Mouse (Mus musculus): ENCODE data around the gene Hmg20a. TPM values are rescaled to one million over a fixed set of nuclear protein-coding genes. Genes with fewer than 3 reads are reported as not detected.

Gene Hmg20a
- polyA plus RNA-seq, 1 experiment = 61.3 TPM

DNA sequence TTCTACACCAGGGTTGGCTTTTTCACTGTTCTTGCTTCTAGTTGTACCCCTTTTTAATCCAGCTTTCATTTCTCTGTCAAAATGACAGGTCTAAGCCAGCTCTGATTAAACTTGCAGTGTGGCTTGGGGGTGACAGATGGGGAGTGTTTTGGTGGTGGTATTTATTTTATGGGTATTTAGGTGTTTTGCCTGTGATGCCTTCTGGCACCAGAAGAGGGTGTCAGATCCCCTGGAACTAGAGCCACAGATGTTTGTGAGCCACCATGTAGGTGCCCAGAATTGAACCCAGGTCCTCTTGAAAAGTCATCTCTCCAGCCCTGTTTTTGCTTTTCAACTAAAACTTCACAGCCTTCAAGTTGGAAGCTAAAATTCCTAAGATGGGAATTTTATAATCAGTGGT lies 4.1 kb upstream of the Hmg20a start:
- Histone ChIP-seq H3K4me1 (ENCODE audit: control insufficient read depth, insufficient read depth, low read length) (no peaks in the 10 kb centered on the region), H3K27ac (ENCODE audit: insufficient read depth, low read length) (no peak overlapping the region), H3K4me3 (ENCODE audit: insufficient read depth, low read length) (no peak overlapping the region)
- TF ChIP-seq POLR2A (IDR thresholded peaks at IDR 0.05; ENCODE audit: extremely low read depth, insufficient read depth, low read length) (no peak), CTCF (IDR thresholded peaks at IDR 0.05; ENCODE audit: extremely low read depth, insufficient read depth, low read length) (no peak)

DNA sequence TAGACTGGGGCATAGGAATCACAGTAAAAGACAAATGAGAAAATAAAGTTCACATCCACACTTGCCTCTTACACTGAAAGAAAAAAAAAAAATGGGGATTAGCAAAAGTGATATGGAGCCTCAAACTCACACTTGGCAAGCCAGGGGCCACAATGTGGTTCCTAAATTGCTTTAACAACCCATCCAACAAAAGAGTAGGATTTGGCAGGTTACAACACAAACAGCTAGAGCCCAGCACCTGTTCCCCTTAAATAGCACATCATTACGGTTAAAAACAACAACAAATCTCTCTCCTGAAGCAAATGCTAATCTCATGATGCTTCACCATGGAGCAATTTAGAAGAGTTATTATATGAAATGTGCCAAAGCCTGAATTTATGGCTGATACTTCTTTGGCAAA lies 3.0 kb upstream of the Hmg20a start:
- Histone ChIP-seq H3K27ac (ENCODE audit: insufficient read depth, low read length) (no peak overlapping the region), H3K4me3 (ENCODE audit: insufficient read depth, low read length) (no peak overlapping the region), H3K4me1 (ENCODE audit: control insufficient read depth, insufficient read depth, low read length) (no peaks in the 10 kb centered on the region)
- TF ChIP-seq CTCF (IDR thresholded peaks at IDR 0.05; ENCODE audit: extremely low read depth, insufficient read depth, low read length) = no peak
- TF ChIP-seq POLR2A (IDR thresholded peaks at IDR 0.05; ENCODE audit: extremely low read depth, insufficient read depth, low read length) = no peak

DNA sequence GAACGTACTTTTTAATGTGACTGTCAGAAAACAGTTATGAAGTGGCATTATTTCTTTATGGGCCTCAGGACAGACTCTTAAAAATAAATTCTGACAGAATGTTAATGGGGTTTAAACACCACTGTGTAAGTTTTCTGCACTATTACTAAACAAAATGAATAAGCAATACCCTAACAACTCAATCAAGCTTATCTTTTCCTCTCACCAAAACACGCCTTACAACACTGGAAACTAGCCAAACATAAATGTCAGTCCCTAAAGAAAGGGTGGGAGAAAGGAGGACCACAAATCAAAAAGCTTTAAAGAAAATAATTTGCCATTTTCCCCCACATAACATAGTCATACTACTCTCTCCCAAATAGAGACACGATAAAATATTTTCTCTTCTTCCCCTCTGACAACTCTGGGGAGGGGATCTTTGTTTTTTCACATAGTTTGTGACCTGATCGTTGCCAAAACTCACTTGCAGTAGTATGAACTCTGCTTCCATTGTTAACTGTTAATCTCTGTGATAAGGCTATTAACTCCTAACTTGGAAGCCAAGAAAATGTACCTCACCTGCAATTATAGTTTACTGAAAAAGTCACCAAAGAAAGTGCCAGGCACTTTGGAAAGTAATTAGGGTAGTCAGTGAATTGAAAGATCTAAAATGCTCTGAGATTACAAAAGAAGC lies 2.3 kb upstream of the Hmg20a start:
- TF ChIP-seq CTCF (IDR thresholded peaks at IDR 0.05; ENCODE audit: extremely low read depth, insufficient read depth, low read length) = no peak
- TF ChIP-seq POLR2A (IDR thresholded peaks at IDR 0.05; ENCODE audit: extremely low read depth, insufficient read depth, low read length) = no peak
- H3K4me3 ChIP-seq (ENCODE audit: insufficient read depth, low read length) = no peak overlapping the region; the same call in 1 of the 2 replicates

DNA sequence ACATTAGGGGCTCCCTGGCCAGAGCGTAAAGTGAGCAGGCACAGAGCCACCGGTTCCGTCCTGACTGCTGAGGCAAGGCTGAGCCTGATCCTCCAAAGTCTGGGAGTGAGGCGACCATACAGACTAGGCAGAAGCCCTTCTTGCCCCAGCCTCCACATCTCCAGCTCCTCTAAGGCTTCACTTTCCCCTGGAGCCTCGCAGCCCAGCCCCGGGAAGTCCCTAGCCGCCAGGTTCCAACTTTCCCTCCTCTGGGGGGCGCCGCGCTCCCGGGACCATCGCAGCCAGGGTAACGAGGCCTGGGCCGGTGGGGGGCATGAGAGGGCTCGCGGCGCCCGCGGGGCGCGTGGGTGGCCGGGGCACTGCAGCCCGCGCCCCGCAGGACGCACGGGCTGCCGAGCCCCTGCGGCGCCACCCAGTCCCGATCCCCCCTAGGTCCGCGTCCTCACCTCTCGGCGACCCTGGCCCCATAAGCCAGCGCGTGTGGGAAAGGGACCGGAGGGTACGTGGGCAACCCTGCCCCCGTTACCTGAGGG lies 928 bp upstream of the Hmg20a start:
- peaks cover 2% of the 10 kb centered on the region; the same call in 1 of the 2 replicates for H3K4me1 ChIP-seq (ENCODE audit: control insufficient read depth, insufficient read depth, low read length)
- peak overlapping the region; percentile 80 for H3K4me3 ChIP-seq (ENCODE audit: insufficient read depth, low read length)
- H3K27ac ChIP-seq (ENCODE audit: insufficient read depth, low read length) = peak overlapping the region; percentile 64
- TF ChIP-seq CTCF (IDR thresholded peaks at IDR 0.05; ENCODE audit: extremely low read depth, insufficient read depth, low read length) (no peak), POLR2A (IDR thresholded peaks at IDR 0.05; ENCODE audit: extremely low read depth, insufficient read depth, low read length) (no peak)

More for the DNA sequence above, 2.3 kb upstream of the Hmg20a start:
- Histone ChIP-seq H3K4me1 (ENCODE audit: control insufficient read depth, insufficient read depth, low read length) (no peaks in the 10 kb centered on the region; the same call in 1 of the 2 replicates), H3K27ac (ENCODE audit: insufficient read depth, low read length) (no peak overlapping the region)

DNA sequence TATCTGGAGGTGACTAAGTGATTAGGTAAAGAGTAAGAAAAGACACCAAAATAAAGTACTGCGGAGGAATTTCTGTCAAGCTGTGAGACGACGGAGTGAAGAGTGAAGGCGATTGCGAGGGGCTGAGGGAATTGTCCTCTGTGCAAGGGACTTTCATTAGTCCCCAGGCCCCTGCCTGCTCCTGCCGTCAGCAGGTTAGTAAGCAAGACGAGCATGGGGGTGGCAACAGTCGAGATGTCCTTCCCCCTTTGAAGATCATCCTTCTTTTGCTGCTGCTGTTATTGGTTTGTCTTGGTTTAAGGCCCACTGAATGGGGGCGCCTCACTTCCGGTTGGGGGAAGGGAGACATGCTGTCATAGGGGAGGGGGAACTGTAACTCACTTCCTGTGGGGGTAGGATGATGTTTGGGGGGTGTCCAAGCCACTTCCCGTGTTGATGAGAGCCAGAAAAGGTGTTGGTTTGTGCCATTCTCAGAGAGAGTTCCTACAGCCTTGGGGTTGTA lies 380 bp downstream of the Hmg20a start:
- TF ChIP-seq CTCF (IDR thresholded peaks at IDR 0.05; ENCODE audit: extremely low read depth, insufficient read depth, low read length) (no peak), POLR2A (IDR thresholded peaks at IDR 0.05; ENCODE audit: extremely low read depth, insufficient read depth, low read length) (peak; percentile 73; the same call in 1 of the 2 replicates)
- Histone ChIP-seq H3K4me3 (ENCODE audit: insufficient read depth, low read length) (peak overlapping the region; percentile 80), H3K27ac (ENCODE audit: insufficient read depth, low read length) (peak overlapping the region; percentile 92), H3K4me1 (ENCODE audit: control insufficient read depth, insufficient read depth, low read length) (peaks cover 4% of the 10 kb centered on the region; the same call in 1 of the 2 replicates)

DNA sequence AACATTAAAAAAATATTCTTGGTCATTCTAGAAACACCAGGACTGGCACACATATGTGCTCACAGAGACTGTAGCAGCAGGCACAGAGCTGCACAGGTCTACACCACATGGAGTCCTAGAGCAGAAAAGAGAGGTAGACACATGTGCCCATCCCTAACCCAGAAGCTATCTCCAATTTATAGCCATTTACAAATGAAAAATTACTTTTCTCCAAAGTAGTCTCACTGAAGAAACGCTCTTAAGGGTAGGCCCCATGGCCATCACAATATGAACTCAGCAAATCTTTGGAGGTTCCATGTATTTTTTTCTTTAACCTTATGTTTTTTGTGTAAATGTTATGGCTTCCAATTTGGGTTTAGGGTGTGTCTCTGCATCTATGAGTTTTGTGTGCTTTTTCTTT lies 1.8 kb downstream of the Hmg20a start:
- H3K4me1 ChIP-seq (ENCODE audit: control insufficient read depth, insufficient read depth, low read length) = peaks cover 5% of the 10 kb centered on the region; the same call in 1 of the 2 replicates
- no peak overlapping the region for H3K27ac ChIP-seq (ENCODE audit: insufficient read depth, low read length)
- TF ChIP-seq POLR2A (IDR thresholded peaks at IDR 0.05; ENCODE audit: extremely low read depth, insufficient read depth, low read length) = no peak
- no peak for TF ChIP-seq CTCF (IDR thresholded peaks at IDR 0.05; ENCODE audit: extremely low read depth, insufficient read depth, low read length)
- H3K4me3 ChIP-seq (ENCODE audit: insufficient read depth, low read length) = peak overlapping the region; percentile 80; the same call in 1 of the 2 replicates

DNA sequence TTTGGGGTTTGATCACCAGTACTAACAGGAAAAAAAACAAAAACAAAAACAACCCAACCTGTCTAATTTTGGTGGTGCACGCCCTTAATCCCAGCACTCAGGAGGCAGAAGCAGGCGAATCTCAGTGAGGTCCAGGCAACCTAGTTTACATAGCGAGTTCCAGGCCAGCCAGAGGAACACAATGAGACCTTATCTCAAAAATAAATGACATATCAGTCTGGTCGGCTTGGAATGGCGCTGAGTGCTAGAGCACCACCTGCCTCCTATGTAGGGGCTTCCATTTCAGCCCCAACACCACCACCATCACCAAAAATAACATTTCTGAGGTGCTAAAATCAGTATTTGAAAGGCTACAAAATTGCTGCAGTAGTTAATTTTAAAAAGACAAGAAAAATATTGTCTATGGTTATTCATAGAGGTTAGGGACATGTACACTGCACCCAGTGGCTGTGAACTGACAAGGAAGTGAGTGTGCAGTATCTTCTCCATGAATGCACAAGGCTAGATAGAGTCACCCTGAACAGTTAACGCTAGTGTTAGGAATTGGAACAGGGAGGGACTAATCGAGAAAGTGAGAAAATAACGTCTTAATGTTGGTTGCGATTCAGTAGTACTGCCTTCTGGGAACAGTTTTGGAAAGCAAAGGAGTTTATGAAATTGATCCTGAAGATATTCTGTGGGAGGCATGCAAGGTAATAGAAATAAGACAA lies 2.6 kb downstream of the Hmg20a start:
- H3K27ac ChIP-seq (ENCODE audit: insufficient read depth, low read length) = no peak overlapping the region
- H3K4me3 ChIP-seq (ENCODE audit: insufficient read depth, low read length) = no peak overlapping the region
- peaks cover 5% of the 10 kb centered on the region; the same call in 1 of the 2 replicates for H3K4me1 ChIP-seq (ENCODE audit: control insufficient read depth, insufficient read depth, low read length)
- no peak for TF ChIP-seq CTCF (IDR thresholded peaks at IDR 0.05; ENCODE audit: extremely low read depth, insufficient read depth, low read length)
- TF ChIP-seq POLR2A (IDR thresholded peaks at IDR 0.05; ENCODE audit: extremely low read depth, insufficient read depth, low read length) = no peak

DNA sequence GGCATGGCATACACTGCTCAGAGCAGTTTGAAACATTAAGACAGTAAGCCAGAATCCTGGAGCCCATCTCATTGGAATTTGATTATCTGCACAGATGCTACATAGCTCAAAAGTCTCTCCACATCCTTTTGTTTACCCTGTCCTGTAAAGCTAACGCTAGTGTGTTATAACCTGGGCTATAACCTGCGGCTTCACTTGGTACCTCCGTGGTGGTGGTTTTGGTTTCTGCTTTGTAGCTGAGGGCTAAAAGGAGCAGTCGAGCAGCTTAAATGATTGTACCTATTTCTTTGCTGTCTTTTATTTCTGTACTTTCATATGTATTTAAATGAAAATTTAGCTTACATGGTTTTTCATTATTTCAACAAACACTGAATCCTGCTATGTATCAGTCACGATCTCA lies 3.6 kb downstream of the Hmg20a start:
- Histone ChIP-seq H3K27ac (ENCODE audit: insufficient read depth, low read length) (no peak overlapping the region), H3K4me3 (ENCODE audit: insufficient read depth, low read length) (no peak overlapping the region), H3K4me1 (ENCODE audit: control insufficient read depth, insufficient read depth, low read length) (peaks cover 5% of the 10 kb centered on the region; the same call in 1 of the 2 replicates)
- TF ChIP-seq CTCF (IDR thresholded peaks at IDR 0.05; ENCODE audit: extremely low read depth, insufficient read depth, low read length) = no peak
- TF ChIP-seq POLR2A (IDR thresholded peaks at IDR 0.05; ENCODE audit: extremely low read depth, insufficient read depth, low read length) = no peak

DNA sequence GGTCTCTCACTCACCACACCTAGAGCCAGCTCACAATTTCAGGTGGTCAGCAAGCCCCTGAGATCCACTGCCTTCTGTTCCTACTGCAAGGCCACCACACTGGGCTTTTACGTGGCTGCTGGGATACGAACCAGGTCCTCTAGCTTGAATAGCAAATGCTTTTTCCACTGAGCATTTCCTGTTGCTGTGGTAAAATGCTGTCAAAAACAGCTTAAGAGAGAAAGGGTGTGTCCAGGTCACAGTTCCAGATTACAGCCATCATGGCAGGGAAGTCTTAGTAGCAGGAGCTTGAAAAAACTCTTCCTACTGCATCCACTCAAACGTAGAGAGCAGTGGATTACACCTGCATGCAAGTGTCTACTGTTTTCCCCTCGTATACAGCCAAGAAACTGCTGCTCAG lies 6.5 kb downstream of the Hmg20a start:
- Histone ChIP-seq H3K4me3 (ENCODE audit: insufficient read depth, low read length) (no peak overlapping the region), H3K4me1 (ENCODE audit: control insufficient read depth, insufficient read depth, low read length) (peaks cover 5% of the 10 kb centered on the region; the same call in 1 of the 2 replicates), H3K27ac (ENCODE audit: insufficient read depth, low read length) (no peak overlapping the region)
- TF ChIP-seq POLR2A (IDR thresholded peaks at IDR 0.05; ENCODE audit: extremely low read depth, insufficient read depth, low read length) = no peak
- no peak for TF ChIP-seq CTCF (IDR thresholded peaks at IDR 0.05; ENCODE audit: extremely low read depth, insufficient read depth, low read length)
